Mouse (Mus musculus): Measurements from ENCODE around the gene Tjp2.

GRCm38 (mm10) chr19:24073155-24073554 is 151.7 kb downstream of the Tjp2 start:
- TF ChIP-seq CTCF (IDR thresholded peaks at IDR 0.05; ENCODE audit: extremely low read depth, insufficient read depth, low read length) (no peak), POLR2A (IDR thresholded peaks at IDR 0.05; ENCODE audit: extremely low read depth, insufficient read depth, low read length) (no peak)
